Mouse (Mus musculus) splenic B cell, adult 2 months (primary cell): ENCODE data around the gene Abl2.
A peak's percentile ranks its signal among the peaks of the same experiment; 100 is the strongest.

Source experiments
- DNase-seq: peaks from one replicate; pipeline ENCODE4 v3.0.0-alpha.2; 2011; ENCODE audit warnings: low read depth, low spot score
- H3K27me3 ChIP-seq: 2 replicates; pipeline ENCODE4 v1.6.1; 2012; ENCODE audit warnings: mild to moderate bottlenecking, low read length, moderate library complexity, mixed read lengths; ENCODE audit not compliant: control insufficient read depth, poor library complexity, insufficient read depth, severe bottlenecking
- H3K36me3 ChIP-seq: 2 replicates; pipeline ENCODE4 v1.6.1; 2012; ENCODE audit warnings: mild to moderate bottlenecking, low read length, moderate library complexity, mixed read lengths; ENCODE audit not compliant: control insufficient read depth, poor library complexity, insufficient read depth, severe bottlenecking

Gene Abl2

DNA sequence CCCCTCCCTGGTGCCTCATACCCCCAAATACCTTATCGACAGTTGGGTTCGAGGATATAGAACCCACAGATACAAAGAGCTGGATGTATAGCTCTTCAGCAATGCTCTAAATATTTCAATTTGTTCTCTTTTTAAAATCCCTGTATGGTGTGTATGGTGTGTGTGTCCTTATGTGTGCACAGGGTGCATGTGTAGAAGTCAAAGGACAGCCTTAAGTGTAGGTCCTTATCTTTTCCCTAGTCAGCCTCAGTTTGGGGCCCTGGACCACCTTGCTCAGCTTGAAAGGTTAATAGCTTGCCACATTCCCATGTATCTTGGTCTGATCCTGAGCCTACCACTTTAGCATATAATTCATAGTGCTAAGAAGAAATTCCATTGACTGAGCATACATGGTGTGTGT is 49.9 kb downstream of the Abl2 start:
- H3K36me3 ChIP-seq: no peaks in the 10 kb centered on the region
- DNase-seq: no peak
- no peaks in the 10 kb centered on the region for H3K27me3 ChIP-seq

- H3K36me3 ChIP-seq: no peaks in the 10 kb centered on the region
- no peak for DNase-seq
- H3K27me3 ChIP-seq: no peaks in the 10 kb centered on the region
Measured at GRCm38 (mm10) chr1:156610257-156610656, 51.7 kb downstream of the Abl2 start.

DNA sequence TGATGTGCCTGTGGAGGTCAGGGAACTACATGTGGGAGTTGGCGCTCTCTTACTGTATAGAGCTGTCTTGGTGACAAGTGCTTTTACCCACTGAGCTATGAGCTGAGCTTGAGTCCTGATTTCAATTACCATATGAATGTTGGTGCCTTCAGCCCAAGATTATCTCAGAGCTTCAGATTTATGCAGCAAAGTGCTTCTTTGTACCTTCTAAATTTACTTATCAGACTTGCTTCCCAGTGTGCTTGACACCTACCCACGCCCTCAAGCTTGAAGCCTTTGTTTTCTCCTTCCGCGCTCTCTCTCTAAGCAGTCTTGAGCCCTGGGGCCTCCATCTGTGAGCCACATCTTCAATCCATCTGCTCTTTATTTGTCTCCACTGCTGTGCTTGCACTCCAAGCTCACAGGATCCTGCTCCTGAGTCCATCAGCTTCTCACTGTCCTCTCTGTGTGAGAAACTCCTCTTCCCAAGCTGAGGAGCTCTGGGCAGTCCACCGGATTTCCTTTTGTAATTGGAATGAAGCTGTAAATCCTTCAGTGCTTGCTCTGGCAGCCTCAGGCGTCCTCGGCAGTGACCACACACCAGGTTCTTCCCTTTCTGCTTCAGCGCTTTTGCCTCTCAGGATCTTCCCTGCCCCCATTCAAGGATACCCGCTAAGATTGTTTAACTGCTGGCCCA is 55.4 kb downstream of the Abl2 start:
- no peaks in the 10 kb centered on the region for H3K27me3 ChIP-seq
- no peaks in the 10 kb centered on the region for H3K36me3 ChIP-seq
- DNase-seq: no peak

DNA sequence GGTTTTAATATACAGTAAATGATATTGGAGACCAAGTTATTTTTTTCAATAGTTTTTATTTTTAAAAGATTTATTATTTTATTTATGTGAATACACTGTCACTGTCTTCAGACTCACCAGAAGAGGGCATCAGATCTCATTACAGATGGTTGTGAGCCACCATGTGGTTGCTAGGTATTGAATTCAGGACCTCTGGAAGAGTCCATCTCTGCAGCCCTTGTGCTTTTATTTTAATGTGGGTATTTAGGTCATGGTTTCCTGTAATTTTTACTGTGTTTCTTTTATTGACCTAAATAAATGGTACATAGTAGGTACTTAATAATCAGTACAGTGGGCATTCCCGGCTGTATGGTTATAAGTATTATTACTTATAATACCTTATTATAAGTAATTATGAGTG is 56.1 kb downstream of the Abl2 start:
- peak; percentile 51 for DNase-seq

DNA sequence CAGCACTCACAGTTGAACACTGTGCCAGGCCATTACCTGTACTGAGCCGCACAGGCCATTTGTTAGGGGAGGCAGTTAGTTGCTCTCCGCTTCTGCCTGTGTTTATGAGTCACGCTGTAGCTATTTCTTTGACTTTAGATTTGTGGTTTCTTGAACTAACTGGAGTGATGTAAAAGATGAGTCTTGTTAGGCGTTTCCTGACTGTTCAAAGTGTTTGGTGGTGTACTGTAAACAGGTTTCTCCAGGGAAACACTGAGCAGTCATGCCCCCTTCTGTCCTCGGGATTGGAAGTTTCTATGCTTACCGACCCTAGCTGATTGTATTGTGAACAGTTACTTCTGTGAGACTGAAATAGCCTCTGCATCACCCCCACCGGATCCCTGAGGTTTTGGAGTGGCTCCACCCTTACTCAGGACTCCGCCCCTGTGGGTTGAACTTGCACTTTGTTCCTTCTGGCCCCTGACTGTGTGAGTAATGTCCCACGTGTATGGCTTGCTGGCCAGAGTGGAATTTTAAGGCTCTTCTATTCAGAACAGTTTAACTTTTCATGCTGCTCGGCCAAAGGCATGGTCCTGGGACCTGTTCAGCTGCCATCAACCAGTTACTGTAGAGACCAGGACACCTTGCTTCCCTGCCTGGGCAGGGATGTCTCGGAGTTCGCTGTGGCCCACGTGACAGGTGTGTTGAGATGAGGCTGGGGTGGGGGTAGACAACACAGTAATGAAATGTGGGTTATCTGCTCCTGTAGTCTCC is 57.0 kb downstream of the Abl2 start:
- DNase-seq: peak; percentile 88

More for the DNA sequence above, 56.1 kb downstream of the Abl2 start:
- Histone ChIP-seq H3K27me3 (no peaks in the 10 kb centered on the region), H3K36me3 (no peaks in the 10 kb centered on the region)

DNA sequence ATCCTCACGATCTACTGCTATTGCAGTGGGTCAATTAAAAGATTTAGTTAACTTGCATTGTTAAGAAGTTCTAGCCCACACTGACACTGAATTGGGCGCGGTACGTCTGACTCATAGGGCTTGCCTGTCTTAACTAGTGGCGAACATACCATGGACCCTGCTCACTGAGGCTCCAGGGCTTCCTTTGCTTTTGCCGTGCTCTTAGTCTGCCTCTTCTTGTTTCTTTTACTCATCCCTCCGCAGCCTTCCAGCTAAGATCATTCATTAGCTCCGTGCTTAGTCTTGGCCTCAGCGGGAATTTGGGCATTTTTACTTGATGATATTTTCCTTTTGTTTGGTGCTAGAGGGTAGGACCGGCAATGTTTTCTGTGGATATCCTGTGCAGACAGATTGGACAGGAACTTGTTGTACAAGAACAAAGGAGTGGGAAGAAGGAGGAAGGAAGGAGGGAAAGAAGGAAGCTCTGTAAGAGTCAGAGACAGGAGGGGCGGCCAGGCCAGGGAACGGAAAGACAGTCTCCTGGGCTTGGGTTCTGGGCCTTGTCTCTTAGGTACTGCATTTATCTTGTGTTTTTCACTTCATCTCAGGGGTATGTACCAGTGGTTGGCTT is 58.5 kb downstream of the Abl2 start:
- DNase-seq: peak; percentile 31
- no peaks in the 10 kb centered on the region for H3K36me3 ChIP-seq
- H3K27me3 ChIP-seq: no peaks in the 10 kb centered on the region

More for the DNA sequence above, 57.0 kb downstream of the Abl2 start:
- Histone ChIP-seq H3K36me3 (no peaks in the 10 kb centered on the region), H3K27me3 (no peaks in the 10 kb centered on the region)

- peak; percentile 36 for DNase-seq
- Histone ChIP-seq H3K27me3 (no peaks in the 10 kb centered on the region), H3K36me3 (no peaks in the 10 kb centered on the region)
Measured at GRCm38 (mm10) chr1:156617811-156618210, 59.2 kb downstream of the Abl2 start.

DNA sequence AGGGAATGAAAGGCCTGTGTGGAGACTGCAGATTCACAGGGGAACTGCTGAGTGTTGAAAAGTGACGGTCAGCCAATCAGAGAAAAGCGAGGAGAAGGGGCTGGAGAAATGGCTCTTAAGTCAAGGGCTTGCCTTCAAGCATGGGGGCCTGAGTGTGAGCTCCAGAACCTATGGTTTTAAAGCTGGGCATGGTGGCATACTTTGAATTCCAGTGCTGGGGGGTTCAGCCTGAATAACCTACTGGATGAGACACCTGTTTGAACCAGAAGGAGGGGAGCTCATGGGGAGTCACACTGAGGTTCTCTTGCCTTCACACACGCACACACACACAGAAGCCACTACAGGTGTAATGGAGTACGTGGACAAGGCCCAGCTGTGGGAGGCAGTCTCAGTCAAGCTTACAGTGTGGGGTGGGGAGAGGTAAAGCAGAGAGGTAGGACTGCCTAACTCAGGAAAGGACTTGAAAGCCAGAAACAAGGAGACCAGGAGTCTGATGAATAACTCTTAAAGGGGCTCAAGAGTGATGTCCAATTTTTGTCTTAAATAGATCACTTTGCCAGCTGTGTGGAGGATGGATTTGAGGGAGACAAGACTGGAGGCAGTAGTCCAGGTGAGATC is 61.8 kb downstream of the Abl2 start:
- Histone ChIP-seq H3K36me3 (peaks cover 6% of the 10 kb centered on the region; the same call in 1 of the 2 replicates), H3K27me3 (no peaks in the 10 kb centered on the region)
- peak; percentile 10 for DNase-seq

GRCm38 (mm10) chr1:156620951-156621350 is 62.4 kb downstream of the Abl2 start:
- no peaks in the 10 kb centered on the region for H3K27me3 ChIP-seq
- H3K36me3 ChIP-seq: peaks cover 6% of the 10 kb centered on the region; the same call in 1 of the 2 replicates
- peak; percentile 57 for DNase-seq

DNA sequence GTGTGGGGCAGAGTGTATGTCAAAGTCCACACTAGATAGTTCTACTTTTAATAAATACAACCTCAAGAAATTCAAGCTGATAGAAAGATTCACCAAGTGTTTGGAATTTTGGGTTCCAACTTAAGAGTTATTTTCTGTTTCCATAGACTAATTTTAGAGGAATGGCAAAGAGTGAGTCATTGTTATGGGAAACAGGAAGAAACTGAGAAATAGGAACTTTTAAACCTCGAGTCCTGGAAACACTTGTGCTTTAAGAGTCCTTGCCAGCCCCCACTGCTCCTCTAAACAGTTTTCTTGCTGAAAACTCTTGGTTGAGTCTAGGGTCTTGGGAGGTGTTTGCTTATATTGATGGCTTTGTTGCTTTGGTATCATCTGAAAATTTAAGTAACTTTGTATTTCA is 65.6 kb downstream of the Abl2 start:
- Histone ChIP-seq H3K36me3 (peaks cover 7% of the 10 kb centered on the region; the same call in 1 of the 2 replicates), H3K27me3 (no peaks in the 10 kb centered on the region)
- DNase-seq: no peak

DNA sequence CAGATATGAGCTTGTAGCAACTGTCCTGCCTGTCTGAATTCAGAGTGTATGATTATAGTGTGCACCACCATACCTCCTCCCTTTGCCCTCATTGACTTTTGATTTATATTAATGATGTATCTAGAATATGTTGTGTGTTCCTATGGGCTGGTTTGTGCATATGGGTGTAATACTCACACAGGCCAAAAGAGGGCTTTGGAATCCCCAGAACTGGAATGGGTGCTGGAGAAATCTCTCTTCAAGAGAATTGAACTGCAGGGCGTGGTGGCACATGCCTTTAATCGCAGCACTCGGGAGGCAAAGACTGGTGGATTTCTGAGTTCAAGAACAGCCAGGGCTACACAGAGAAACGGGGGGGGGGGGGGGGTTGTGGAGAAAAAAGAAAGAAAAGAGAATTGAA is 68.1 kb downstream of the Abl2 start:
- Histone ChIP-seq H3K36me3 (peaks cover 20% of the 10 kb centered on the region), H3K27me3 (no peaks in the 10 kb centered on the region)
- DNase-seq: peak; percentile 44

DNA sequence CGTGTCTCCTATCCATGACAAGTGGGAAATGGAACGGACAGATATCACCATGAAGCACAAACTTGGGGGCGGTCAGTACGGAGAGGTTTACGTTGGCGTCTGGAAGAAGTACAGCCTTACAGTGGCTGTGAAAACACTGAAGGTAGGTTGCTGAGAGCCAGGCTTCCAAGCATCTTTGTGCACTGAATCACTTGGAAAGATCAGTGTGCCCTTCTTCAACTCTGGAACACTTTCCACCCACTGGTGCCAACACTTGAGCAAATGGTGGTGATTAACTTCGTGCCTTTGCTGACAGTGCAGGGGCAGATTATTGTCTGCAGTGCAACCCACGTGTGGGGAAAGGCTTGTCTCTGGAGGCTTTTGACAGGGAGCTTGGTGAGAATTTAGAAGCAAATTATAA is 71.4 kb downstream of the Abl2 start:
- no peak for DNase-seq
- H3K27me3 ChIP-seq: no peaks in the 10 kb centered on the region
- peaks cover 23% of the 10 kb centered on the region for H3K36me3 ChIP-seq

- Histone ChIP-seq H3K36me3 (peaks cover 20% of the 10 kb centered on the region), H3K27me3 (no peaks in the 10 kb centered on the region)
- peak; percentile 57 for DNase-seq
Measured at GRCm38 (mm10) chr1:156630965-156631364, 72.4 kb downstream of the Abl2 start.

- Histone ChIP-seq H3K36me3 (peaks cover 21% of the 10 kb centered on the region), H3K27me3 (no peaks in the 10 kb centered on the region)
- DNase-seq: peak; percentile 73
Measured at GRCm38 (mm10) chr1:156633095-156633494, 74.5 kb downstream of the Abl2 start.

DNA sequence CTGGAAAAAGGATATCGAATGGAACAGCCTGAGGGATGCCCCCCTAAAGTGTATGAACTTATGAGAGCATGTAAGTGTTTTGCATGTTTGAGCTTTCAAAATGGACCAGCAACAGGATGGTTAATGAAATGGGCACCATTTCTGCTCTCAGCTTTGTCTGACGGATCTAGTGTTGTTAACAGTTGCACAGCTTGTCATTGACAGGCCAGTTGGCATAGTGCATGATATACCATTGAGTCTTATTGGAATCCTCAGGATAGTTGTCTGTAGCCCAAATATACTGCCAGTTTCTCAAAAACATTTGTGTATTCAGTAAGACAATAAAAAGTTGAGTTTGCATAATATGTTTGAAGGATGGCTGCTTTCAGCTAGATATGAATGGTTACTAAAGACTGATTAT is 76.6 kb downstream of the Abl2 start:
- Histone ChIP-seq H3K27me3 (no peaks in the 10 kb centered on the region), H3K36me3 (peaks cover 19% of the 10 kb centered on the region)
- no peak for DNase-seq
